Mouse (Mus musculus): Measurements from ENCODE around the gene Gm21860. TPM values are rescaled to one million over a fixed set of nuclear protein-coding genes. Genes with fewer than 3 reads are reported as not detected.
"Not testable (repeated sequence)": the region's sequence is repeated elsewhere in the genome, so short reads cannot be mapped to it uniquely, and the experiment has no call there.

The Gm21860 gene
- total RNA-seq, 1 experiment from 2014 or later = not detected

DNA sequence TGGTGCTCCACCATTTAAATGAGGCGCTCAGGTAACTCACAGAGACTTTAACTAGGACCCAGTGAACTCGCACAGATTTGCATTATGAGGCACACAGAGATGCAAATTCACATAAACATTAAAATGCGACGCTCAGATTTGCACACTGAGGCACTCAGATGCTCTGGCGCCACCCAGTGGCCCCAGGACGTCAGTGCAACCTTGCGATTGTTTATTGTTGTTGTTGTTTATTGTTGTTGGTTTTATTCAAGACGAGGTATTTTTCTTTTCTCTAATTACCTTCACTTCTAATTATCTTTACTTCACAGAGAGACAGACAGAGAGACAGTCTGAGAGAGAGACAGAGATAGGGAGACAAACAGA, 20.3 kb downstream of the Gm21860 start:
- ATAC-seq (replicated peaks; ENCODE audit: insufficient number of reproducible peaks, low FRiP score, low TSS enrichment, poor library complexity, severe bottlenecking) = 0 out of 2 replicates have a peak, but pooled peaks have one; percentile 29

GRCm38 (mm10) chrY:90733656-90734333, 20.8 kb downstream of the Gm21860 start:
- not testable (repeated sequence) for ATAC-seq (replicated peaks; ENCODE audit: insufficient number of reproducible peaks, low FRiP score, low TSS enrichment, poor library complexity, severe bottlenecking)

DNA sequence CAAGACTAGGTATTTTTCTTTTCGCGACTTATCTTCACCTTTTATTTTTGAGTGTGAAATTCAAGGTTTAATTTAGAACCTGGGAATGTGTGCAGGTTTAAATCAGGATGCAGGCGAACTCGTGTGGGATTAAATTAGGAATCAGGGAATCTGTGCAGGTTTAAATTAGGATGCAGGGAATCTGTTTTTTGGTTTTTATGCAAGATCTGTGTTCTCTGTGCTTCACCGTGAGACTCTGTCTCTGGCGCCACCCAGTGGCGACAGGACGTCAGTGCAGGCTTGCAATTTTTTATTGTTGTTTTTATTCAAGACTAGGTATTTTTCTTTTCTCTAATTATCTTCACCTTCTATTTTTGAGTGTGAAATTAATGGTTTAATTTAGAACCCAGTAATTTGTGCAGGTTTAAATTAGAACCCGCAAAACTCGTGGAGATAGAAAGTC, 22.5 kb downstream of the Gm21860 start:
- peak; percentile 54 for ATAC-seq (replicated peaks; ENCODE audit: insufficient number of reproducible peaks, low FRiP score, low TSS enrichment, poor library complexity, severe bottlenecking)

DNA sequence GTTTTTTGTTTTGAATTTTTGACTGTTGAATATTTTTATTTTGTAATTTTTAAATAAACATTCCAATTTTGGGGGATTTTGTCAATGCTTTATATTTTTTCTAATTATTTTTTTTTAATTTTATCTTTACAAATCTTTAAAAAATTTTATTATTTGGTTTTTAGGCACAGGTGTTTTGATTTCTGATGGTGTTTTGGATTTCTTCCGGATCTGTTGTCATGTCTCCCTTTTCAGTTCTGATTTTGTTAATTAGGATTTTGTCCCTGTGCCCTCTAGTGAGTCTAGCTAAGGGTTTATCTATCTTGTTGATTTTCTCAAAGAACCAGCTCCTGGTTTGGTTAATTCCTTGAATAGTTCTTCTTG, 23.0 kb downstream of the Gm21860 start:
- not testable (repeated sequence) for ATAC-seq (replicated peaks; ENCODE audit: insufficient number of reproducible peaks, low FRiP score, low TSS enrichment, poor library complexity, severe bottlenecking)

GRCm38 (mm10) chrY:90730908-90731592, 23.6 kb downstream of the Gm21860 start:
- peak; percentile 71 for ATAC-seq (replicated peaks; ENCODE audit: insufficient number of reproducible peaks, low FRiP score, low TSS enrichment, poor library complexity, severe bottlenecking)

- not testable (repeated sequence) for ATAC-seq (replicated peaks; ENCODE audit: insufficient number of reproducible peaks, low FRiP score, low TSS enrichment, poor library complexity, severe bottlenecking)
Observed at GRCm38 (mm10) chrY:90729816-90730303, 24.8 kb downstream of the Gm21860 start.

- ATAC-seq (replicated peaks; ENCODE audit: insufficient number of reproducible peaks, low FRiP score, low TSS enrichment, poor library complexity, severe bottlenecking) = peak; percentile 92
Observed at GRCm38 (mm10) chrY:90728905-90729256, 25.7 kb downstream of the Gm21860 start.

- not testable (repeated sequence) for ATAC-seq (replicated peaks; ENCODE audit: insufficient number of reproducible peaks, low FRiP score, low TSS enrichment, poor library complexity, severe bottlenecking)
Observed at GRCm38 (mm10) chrY:90728251-90728904, 26.2 kb downstream of the Gm21860 start.

DNA sequence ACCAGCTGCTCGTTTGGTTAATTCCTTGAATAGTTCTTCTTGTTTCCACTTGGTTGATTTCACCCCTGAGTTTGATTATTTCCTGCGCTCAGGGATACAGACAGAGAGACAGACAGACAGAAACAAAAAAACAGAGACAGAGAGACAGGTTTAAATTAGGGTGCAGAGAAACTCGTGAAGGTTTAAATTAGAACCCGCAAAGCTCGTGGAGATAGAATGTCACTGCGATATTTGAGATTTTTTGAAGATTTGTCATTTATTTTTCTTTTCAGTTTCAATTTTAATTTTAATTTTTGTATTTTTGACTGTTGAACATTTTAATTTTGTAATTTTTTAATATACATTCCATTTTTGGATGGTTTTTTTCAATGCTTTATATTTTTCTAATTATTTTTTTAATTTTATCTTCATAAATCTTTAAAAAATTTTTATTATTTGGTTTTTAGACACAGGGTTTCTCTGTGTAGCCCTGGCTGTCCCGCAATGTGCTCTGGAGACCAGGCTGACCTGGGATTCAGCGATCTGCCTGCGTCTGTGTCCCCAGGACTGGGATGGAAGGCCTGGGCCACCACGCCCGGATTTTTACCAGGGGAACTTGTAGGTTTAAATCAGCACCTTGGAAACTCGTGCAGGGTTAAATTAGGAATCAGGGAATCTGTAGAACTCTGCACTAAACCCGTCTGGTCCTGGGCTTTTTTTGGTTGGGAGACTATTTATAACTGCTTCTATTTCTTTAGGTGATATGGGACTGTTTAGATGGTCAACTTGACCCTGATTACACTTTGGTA, 27.3 kb downstream of the Gm21860 start:
- not testable (repeated sequence) for ATAC-seq (replicated peaks; ENCODE audit: insufficient number of reproducible peaks, low FRiP score, low TSS enrichment, poor library complexity, severe bottlenecking)

- 0 out of 2 replicates have a peak, but pooled peaks have one; percentile 24 for ATAC-seq (replicated peaks; ENCODE audit: insufficient number of reproducible peaks, low FRiP score, low TSS enrichment, poor library complexity, severe bottlenecking)
Observed at GRCm38 (mm10) chrY:90725701-90726451, 28.7 kb downstream of the Gm21860 start.

DNA sequence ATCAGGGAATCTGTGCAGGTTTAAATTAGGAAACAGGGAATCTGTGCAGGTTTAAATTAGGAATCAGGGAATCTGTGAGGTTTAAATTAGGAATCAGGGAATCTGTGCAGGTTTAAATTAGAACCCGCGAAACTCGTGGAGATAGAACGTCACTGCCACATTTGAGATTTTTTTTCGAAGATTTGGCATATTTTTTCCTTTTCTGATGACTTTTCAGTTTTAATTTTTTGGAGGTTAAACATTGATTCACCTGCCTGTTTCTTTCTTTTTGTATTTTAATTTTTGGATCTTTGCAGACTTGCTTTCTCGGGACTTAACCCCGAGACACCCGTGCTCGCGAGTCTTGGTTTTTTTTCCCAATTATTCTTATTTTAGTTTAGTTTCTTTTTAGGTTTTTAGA, 29.5 kb downstream of the Gm21860 start:
- not testable (repeated sequence) for ATAC-seq (replicated peaks; ENCODE audit: insufficient number of reproducible peaks, low FRiP score, low TSS enrichment, poor library complexity, severe bottlenecking)

DNA sequence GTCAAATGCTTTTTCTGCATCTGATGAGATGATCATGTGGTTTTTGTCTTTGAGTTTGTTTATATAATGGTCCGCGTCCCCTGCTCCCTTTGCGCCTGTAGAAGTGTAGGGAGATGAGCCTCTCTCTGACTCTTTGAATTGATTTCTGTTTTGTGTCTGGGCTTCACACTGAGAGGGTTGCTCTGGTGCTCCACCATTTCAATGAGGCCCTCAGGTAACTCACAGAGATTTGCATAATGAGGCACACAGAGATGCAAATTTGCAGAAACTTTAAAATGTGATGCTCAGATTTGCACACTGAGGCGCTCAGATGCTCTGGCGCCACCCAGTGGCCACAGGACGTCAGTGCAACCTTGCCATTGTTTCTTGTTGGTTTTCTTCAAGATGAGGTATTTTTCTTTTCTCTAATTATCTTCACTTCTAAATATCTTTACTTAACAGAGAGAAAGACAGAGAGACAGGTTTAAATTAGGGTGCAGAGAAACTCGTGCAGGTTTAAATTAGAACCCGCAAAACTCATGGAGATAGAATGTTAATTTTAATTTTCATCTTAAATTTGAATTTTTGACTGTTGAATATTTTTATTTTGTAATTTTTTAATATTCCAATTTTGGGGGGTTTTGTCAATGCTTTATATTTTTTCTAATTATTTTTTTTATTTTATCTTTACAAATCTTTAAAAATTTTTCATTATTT, 30.5 kb downstream of the Gm21860 start:
- ATAC-seq (replicated peaks; ENCODE audit: insufficient number of reproducible peaks, low FRiP score, low TSS enrichment, poor library complexity, severe bottlenecking) = not testable (repeated sequence)

- ATAC-seq (replicated peaks; ENCODE audit: insufficient number of reproducible peaks, low FRiP score, low TSS enrichment, poor library complexity, severe bottlenecking) = peak; percentile 72; the same call in 1 of the 2 replicates
Observed at GRCm38 (mm10) chrY:90723336-90723987, 31.2 kb downstream of the Gm21860 start.

DNA sequence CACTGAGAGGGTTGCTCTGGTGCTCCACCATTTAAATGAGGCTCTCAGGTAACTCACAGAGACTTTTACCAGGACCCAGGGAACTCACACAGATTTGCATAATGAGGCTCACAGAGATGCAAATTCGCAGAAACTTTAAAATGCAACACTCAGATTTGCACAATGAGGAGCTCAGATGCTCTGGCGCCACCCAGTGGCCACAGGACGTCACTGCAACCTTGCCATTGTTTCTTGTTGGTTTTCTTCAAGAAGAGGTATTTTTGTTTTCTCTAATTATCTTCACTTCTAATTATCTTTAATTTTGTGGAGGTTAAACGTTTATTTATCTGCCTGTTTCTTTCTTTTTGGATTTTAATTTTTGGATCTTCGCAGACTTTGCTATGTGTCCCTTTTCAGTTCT, 34.1 kb downstream of the Gm21860 start:
- not testable (repeated sequence) for ATAC-seq (replicated peaks; ENCODE audit: insufficient number of reproducible peaks, low FRiP score, low TSS enrichment, poor library complexity, severe bottlenecking)

GRCm38 (mm10) chrY:90719403-90720232, 35.0 kb downstream of the Gm21860 start:
- not testable (repeated sequence) for ATAC-seq (replicated peaks; ENCODE audit: insufficient number of reproducible peaks, low FRiP score, low TSS enrichment, poor library complexity, severe bottlenecking)

Measured in monocyte, adult 5-6 weeks (primary cell).